Mouse (Mus musculus) B cell, adult 62 days (primary cell): ENCODE data around the gene Bpifb9b. TPM values are rescaled to one million over a fixed set of nuclear protein-coding genes. Genes with fewer than 3 reads are reported as not detected.

Experiments used
- total RNA-seq: library from RNA; stranded (reverse); gene quantifications from 4 replicates; pipeline ENCODE4 v1.2.4, GENCODE M21; 2023

Gene Bpifb9b
- total RNA-seq, result not detected in 4 replicates

GRCm38 (mm10) chr2:154306927-154307326 is at the start of gene Bpifb9b:
TSS of gene Bpifb9b (plus strand) at chr2:154307227.

GRCm38 (mm10) chr2:154257554-154257953 is 49.5 kb upstream of the Bpifb9b start, which contains the start of gene Bpifb9a:
TSS of gene Bpifb9a (plus strand) at chr2:154257854.

Other genes starting within 250 kb of the Bpifb9b start
- gene Bpifa3, start 176.9 kb upstream of the Bpifb9b start, total RNA-seq, result not detected in 4 replicates
- gene Bpifa1, start 164.3 kb upstream of the Bpifb9b start, total RNA-seq, result not detected in 4 replicates
- gene Bpifa5, start 144.6 kb upstream of the Bpifb9b start, total RNA-seq, result not detected in 4 replicates
- gene Bpifb1, start 116.4 kb upstream of the Bpifb9b start, total RNA-seq, result not detected in 4 replicates
- gene Bpifb5, start 83.5 kb upstream of the Bpifb9b start, total RNA-seq, result not detected in 4 replicates
- gene Bpifb9a, start 49.4 kb upstream of the Bpifb9b start, total RNA-seq, result not detected in 4 replicates
- 8.5 to 14.2 TPM (median 12.6 TPM) in 4 replicates for gene Cdk5rap1, start 65.8 kb downstream of the Bpifb9b start, total RNA-seq
- 0.46 to 0.52 TPM (median 0.50 TPM) in 3 of 4 replicates, not detected in the other for gene Snta1, start 100.9 kb downstream of the Bpifb9b start, total RNA-seq
- 33.9 to 49.6 TPM (median 43.9 TPM) in 4 replicates for gene Cbfa2t2, start 129.3 kb downstream of the Bpifb9b start, total RNA-seq
- gene 1700003F12Rik, start 239.9 kb downstream of the Bpifb9b start, total RNA-seq, result 0.94 to 2.5 TPM (median 1.7 TPM) in 4 replicates
- gene Actl10, start 244.5 kb downstream of the Bpifb9b start, total RNA-seq, result 0.39 to 1.7 TPM (median 0.84 TPM) in 4 replicates